Mouse (Mus musculus) cerebellum, postnatal 14 days (tissue): Measurements from ENCODE around the gene Gm16368.
"Not testable (repeated sequence)": the region's sequence is repeated elsewhere in the genome, so short reads cannot be mapped to it uniquely, and the experiment has no call there.

Source experiments
- DNase-seq, 2 experiments: peaks; one replicate each; pipeline ENCODE4 v3.0.0; 2021; ENCODE audit warnings: mixed read lengths in 2 of 2

The Gm16368 gene

DNA sequence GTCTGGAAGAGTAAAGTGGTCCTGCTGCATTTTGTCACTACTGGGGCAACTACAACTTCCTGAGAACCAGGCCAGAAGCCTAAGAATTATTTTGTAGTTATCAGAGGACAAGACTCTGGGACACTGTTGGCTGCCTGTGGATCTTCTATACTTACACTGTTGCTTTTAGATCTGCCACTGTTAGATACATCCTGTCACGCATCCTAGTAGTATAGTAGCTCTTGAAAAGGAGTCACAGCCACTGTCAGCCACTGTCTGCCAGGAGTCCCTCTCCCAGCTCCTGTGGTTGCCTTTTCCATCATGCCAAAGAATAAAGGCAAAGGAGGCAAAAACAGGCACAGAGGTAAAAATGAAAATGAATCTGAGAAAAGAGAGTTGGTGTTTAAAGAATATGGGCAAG is at the start of gene Gm16368:
Gm16368 (plus strand) TSS at position 301 of the 400 bp plus-strand sequence.
- DNase-seq, result not testable (repeated sequence)

- not testable (repeated sequence) for DNase-seq
These were observed 44.4 kb upstream of the Gm16368 start for GRCm38 (mm10) chr12:88039062-88039461.

- DNase-seq, result not testable (repeated sequence)
These were observed 43.8 kb upstream of the Gm16368 start for GRCm38 (mm10) chr12:88039703-88040102.

DNA sequence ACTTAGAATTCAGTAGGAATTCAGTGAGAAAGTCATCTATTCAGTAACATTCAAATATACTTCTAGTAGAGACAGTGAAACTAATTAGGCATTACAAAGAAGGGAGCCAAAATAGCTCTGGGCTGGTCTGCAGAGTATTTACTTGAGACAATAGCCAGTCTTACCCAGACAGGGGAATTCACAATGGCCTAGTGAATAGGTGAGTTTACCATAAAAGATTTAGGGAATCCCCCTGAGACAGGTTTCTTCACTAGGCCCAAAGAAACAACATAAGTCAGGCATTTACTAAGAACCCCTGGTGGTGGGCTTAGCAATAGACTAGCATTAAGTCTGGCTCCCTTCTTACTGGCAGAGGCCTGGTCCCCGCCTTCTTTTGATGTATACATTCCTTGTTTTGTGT is 38.3 kb upstream of the Gm16368 start:
- DNase-seq, result not testable (repeated sequence)
